Mouse (Mus musculus): ENCODE results near the gene Htra3. TPM values are rescaled to one million over a fixed set of nuclear protein-coding genes. Genes with fewer than 3 reads are reported as not detected.

Gene Htra3
- polyA plus RNA-seq, 1 experiment from 2014 or later: 11.3 TPM

DNA sequence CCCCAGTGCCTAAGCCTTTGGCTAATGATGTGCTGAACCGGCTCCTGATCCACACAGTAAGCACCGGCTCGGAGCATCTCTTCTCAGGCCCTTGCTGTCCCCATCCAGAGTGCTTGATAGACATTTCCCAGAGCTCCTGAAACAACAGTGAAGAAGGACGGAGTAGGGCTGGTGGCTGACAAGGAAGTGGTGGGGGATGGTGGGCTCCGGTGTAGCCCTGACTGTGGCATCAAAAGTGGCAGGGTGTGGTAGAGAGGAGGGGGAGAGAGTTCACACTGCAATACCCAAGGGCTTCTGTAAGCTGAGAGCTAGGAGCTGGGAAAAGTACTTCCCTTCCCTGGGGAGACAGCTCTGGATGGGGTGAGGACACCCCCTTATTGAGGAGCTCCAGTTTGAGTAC lies 47.8 kb downstream of the Htra3 start:
- Histone ChIP-seq H3K4me2 (ENCODE audit: low read length) (no peak overlapping the region), H3K9me3 (ENCODE audit: control insufficient read depth, low read length) (no peaks in the 10 kb centered on the region), H3K4me3 (replicated peaks; ENCODE audit: low read length) (no peak overlapping the region), H3K27me3 (replicated peaks; ENCODE audit: control insufficient read depth, insufficient read depth, low read length) (no peaks in the 10 kb centered on the region), H3K9ac (replicated peaks; ENCODE audit: low read depth, low read length) (no peak overlapping the region), H3K27ac (ENCODE audit: low read length) (no peak overlapping the region), H3K36me3 (ENCODE audit: control insufficient read depth, insufficient read depth) (no peaks in the 10 kb centered on the region), H3K4me1 (replicated peaks; ENCODE audit: control insufficient read depth, insufficient read depth, low read length) (0 out of 2 replicates have a peak, but pooled peaks cover 3% of the 10 kb centered on the region)
- no peak for ATAC-seq
- 82% methylated on average over 5 of the region's 5 CpGs for WGBS

DNA sequence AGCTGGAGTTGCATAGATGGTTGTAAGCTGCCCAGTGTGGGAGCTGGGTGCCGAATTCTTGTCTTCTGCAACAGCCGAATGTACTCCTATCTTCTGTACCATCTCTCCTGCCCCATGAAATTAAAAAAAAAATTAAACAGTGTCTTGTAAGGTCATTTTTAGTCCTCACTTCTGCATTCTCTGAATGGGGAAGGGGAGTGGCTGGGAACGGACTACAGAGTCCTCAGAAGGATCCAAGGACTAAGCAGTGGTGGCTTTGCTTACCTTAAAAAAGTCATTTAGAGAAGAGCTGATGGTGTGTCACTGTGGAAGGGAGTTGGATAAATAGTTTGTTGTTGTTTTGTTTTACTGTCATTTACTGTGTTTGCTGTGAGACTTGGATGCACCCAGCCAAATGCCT lies 48.4 kb downstream of the Htra3 start:
- Histone ChIP-seq H3K9me3 (ENCODE audit: control insufficient read depth, low read length) (no peaks in the 10 kb centered on the region), H3K9ac (replicated peaks; ENCODE audit: low read depth, low read length) (no peak overlapping the region), H3K4me1 (replicated peaks; ENCODE audit: control insufficient read depth, insufficient read depth, low read length) (0 out of 2 replicates have a peak, but pooled peaks cover 3% of the 10 kb centered on the region), H3K4me2 (ENCODE audit: low read length) (no peak overlapping the region), H3K27ac (ENCODE audit: low read length) (no peak overlapping the region), H3K36me3 (ENCODE audit: control insufficient read depth, insufficient read depth) (no peaks in the 10 kb centered on the region), H3K27me3 (replicated peaks; ENCODE audit: control insufficient read depth, insufficient read depth, low read length) (no peaks in the 10 kb centered on the region), H3K4me3 (replicated peaks; ENCODE audit: low read length) (no peak overlapping the region)
- 91% methylated on average over 3 of the region's 3 CpGs for WGBS
- no peak for ATAC-seq

DNA sequence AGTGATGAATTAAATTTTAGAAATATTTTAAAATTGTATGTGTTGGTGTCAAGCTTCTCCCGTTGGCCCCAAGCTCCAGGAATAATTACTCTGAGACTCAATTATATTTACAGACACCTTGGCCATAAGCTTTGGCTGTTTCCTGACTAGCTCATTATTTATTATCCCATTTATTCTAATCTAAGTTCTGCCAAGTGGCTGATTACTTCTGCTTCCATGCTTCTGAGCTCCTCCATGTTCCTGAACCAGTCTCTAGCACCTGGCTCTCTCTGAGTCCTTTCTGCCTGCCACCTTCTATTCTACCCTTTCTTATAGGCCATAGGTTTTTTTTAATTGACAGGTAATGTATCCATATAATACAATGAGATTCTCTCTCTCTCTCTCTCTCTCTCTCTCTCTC lies 48.9 kb downstream of the Htra3 start:
- Histone ChIP-seq H3K4me3 (replicated peaks; ENCODE audit: low read length) (no peak overlapping the region), H3K27me3 (replicated peaks; ENCODE audit: control insufficient read depth, insufficient read depth, low read length) (no peaks in the 10 kb centered on the region), H3K9me3 (ENCODE audit: control insufficient read depth, low read length) (no peaks in the 10 kb centered on the region), H3K4me2 (ENCODE audit: low read length) (no peak overlapping the region), H3K27ac (ENCODE audit: low read length) (no peak overlapping the region), H3K36me3 (ENCODE audit: control insufficient read depth, insufficient read depth) (no peaks in the 10 kb centered on the region), H3K4me1 (replicated peaks; ENCODE audit: control insufficient read depth, insufficient read depth, low read length) (0 out of 2 replicates have a peak, but pooled peaks cover 3% of the 10 kb centered on the region), H3K9ac (replicated peaks; ENCODE audit: low read depth, low read length) (no peak overlapping the region)
- 58% methylated on average over 1 of the region's 1 CpGs for WGBS
- ATAC-seq: no peak

DNA sequence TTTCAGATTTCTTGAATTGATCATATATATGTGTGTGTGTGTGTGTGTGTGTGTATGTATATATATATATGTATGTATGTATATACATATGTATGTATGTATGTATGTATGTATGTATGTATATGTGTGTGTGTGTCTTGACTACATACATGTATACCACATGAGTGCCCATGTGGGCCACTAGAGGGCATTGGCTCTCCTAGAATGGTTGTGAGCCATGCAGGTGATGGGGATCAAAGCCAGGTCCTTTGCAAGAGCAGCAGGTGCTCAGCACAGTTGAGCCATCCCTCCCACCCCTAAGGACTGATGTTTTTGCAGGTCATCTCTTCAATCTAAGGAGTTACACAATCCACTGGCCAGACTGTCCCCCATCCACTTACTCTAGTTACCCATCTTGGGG lies 50.2 kb downstream of the Htra3 start:
- no peaks in the 10 kb centered on the region for H3K27me3 ChIP-seq (replicated peaks; ENCODE audit: control insufficient read depth, insufficient read depth, low read length)
- no peaks in the 10 kb centered on the region for H3K36me3 ChIP-seq (ENCODE audit: control insufficient read depth, insufficient read depth)
- no peak overlapping the region for H3K4me3 ChIP-seq (replicated peaks; ENCODE audit: low read length)
- H3K4me1 ChIP-seq (replicated peaks; ENCODE audit: control insufficient read depth, insufficient read depth, low read length): 0 out of 2 replicates have a peak, but pooled peaks cover 3% of the 10 kb centered on the region
- no peak for ATAC-seq
- H3K27ac ChIP-seq (ENCODE audit: low read length): no peak overlapping the region
- H3K4me2 ChIP-seq (ENCODE audit: low read length): no peak overlapping the region
- H3K9ac ChIP-seq (replicated peaks; ENCODE audit: low read depth, low read length): no peak overlapping the region
- H3K9me3 ChIP-seq (ENCODE audit: control insufficient read depth, low read length): no peaks in the 10 kb centered on the region

DNA sequence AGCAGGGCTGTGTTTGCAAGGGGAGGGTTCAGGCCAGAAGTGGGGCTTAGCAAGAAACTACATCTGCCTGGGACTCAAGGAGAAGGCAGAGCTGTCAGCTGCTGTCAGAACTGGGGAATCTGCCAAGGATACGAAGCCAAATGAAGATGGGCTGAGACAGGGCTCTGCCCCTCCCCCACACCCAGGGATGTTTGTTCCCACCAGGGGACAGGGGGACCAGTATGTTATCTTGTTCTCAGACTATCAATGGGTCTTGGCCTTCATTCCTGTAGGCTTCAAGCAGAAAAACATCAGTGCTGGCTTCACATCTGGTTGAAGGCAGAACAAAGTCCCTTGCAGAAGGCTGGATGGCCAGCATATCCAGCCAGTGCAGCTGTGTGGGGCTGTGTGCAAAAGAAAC lies 50.9 kb downstream of the Htra3 start:
- no peak overlapping the region for H3K9ac ChIP-seq (replicated peaks; ENCODE audit: low read depth, low read length)
- no peak overlapping the region for H3K4me3 ChIP-seq (replicated peaks; ENCODE audit: low read length)
- H3K36me3 ChIP-seq (ENCODE audit: control insufficient read depth, insufficient read depth): no peaks in the 10 kb centered on the region
- no peaks in the 10 kb centered on the region for H3K27me3 ChIP-seq (replicated peaks; ENCODE audit: control insufficient read depth, insufficient read depth, low read length)
- 35% methylated on average over 1 of the region's 1 CpGs for WGBS
- H3K4me2 ChIP-seq (ENCODE audit: low read length): no peak overlapping the region
- H3K9me3 ChIP-seq (ENCODE audit: control insufficient read depth, low read length): no peaks in the 10 kb centered on the region
- H3K4me1 ChIP-seq (replicated peaks; ENCODE audit: control insufficient read depth, insufficient read depth, low read length): 0 out of 2 replicates have a peak, but pooled peaks cover 3% of the 10 kb centered on the region
- no peak for ATAC-seq
- H3K27ac ChIP-seq (ENCODE audit: low read length): no peak overlapping the region

DNA sequence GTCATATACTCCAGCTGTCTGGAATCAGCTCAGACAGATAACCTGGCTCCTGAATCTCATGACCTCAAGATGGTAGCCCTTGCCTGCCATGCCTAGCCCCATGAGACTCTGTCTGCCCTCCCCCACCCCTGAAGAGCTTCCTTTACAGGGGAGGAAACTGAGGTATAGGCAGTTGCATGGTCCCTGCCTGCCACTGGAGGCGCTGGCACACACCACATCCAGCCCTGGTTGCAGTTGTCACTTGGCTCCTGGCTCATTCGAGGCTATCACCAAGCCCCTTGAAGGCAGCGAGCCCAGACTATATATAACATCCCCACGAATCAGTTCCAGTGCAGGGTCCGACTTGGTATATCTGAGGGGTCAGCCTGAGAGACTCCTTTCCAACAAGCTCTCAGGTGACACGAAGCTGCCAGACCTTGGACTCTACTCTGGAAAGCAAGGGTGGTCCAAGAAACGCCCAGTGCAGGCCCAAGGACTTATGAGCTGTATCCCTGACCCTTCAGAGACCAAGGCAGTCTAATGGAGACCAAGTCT lies 52.2 kb downstream of the Htra3 start:
- Histone ChIP-seq H3K27me3 (replicated peaks; ENCODE audit: control insufficient read depth, insufficient read depth, low read length) (no peaks in the 10 kb centered on the region), H3K4me2 (ENCODE audit: low read length) (no peak overlapping the region), H3K4me1 (replicated peaks; ENCODE audit: control insufficient read depth, insufficient read depth, low read length) (0 out of 2 replicates have a peak, but pooled peaks cover 3% of the 10 kb centered on the region), H3K27ac (ENCODE audit: low read length) (no peak overlapping the region), H3K9me3 (ENCODE audit: control insufficient read depth, low read length) (no peaks in the 10 kb centered on the region), H3K4me3 (replicated peaks; ENCODE audit: low read length) (no peak overlapping the region), H3K36me3 (ENCODE audit: control insufficient read depth, insufficient read depth) (no peaks in the 10 kb centered on the region), H3K9ac (replicated peaks; ENCODE audit: low read depth, low read length) (no peak overlapping the region)
- no peak for ATAC-seq
- WGBS: 60% methylated on average over 7 of the region's 7 CpGs

DNA sequence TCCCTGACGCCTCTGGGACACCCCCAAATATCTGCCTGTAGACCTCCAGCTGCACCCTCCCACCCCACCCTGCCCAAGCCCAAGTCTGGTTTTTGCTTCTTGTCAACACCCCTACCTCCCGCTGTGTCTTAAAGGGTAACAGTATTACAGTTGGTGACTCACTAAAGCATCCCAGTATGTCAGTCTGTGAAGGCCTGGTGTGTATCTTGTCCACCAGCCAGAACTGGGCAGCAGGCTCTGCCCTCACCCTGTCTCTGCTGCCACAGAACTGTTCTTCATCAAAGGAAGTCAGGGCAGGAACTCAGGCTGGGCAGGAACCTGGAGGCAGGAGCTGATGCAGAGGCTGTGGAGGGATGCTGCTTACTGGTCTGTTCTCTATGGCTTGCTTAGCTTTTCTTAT lies 53.2 kb downstream of the Htra3 start:
- H3K27ac ChIP-seq (ENCODE audit: low read length): no peak overlapping the region
- H3K4me1 ChIP-seq (replicated peaks; ENCODE audit: control insufficient read depth, insufficient read depth, low read length): 0 out of 2 replicates have a peak, but pooled peaks cover 3% of the 10 kb centered on the region
- no peak overlapping the region for H3K4me3 ChIP-seq (replicated peaks; ENCODE audit: low read length)
- no peaks in the 10 kb centered on the region for H3K36me3 ChIP-seq (ENCODE audit: control insufficient read depth, insufficient read depth)
- no peak overlapping the region for H3K9ac ChIP-seq (replicated peaks; ENCODE audit: low read depth, low read length)
- ATAC-seq: no peak
- 93% methylated on average over 2 of the region's 2 CpGs for WGBS
- H3K27me3 ChIP-seq (replicated peaks; ENCODE audit: control insufficient read depth, insufficient read depth, low read length): no peaks in the 10 kb centered on the region
- H3K4me2 ChIP-seq (ENCODE audit: low read length): no peak overlapping the region
- no peaks in the 10 kb centered on the region for H3K9me3 ChIP-seq (ENCODE audit: control insufficient read depth, low read length)

DNA sequence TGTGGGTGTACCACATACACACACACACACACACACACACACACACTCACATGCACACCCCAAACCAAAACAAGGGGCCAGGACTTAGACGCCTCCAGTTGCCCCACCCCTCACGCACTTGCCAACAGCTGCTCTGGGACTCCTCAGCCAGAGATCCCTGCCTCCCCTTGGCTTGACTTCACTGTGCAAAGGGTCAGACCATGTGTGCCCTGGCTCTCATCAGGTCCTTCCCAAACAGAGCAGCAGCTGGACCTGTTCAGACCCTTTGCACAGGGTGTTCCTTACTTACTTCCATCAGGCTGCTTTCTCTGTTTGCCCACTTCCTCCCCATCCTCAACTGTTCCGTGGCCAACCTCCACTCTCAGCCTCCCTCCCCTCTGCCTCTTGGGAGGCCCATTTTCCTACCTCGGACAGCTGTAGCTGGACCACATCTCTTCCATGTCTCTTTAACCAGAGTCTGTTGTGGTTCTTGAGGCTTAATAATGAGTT lies 54.8 kb downstream of the Htra3 start:
- Histone ChIP-seq H3K27ac (ENCODE audit: low read length) (no peak overlapping the region), H3K4me1 (replicated peaks; ENCODE audit: control insufficient read depth, insufficient read depth, low read length) (0 out of 2 replicates have a peak, but pooled peaks cover 3% of the 10 kb centered on the region), H3K9ac (replicated peaks; ENCODE audit: low read depth, low read length) (no peak overlapping the region), H3K9me3 (ENCODE audit: control insufficient read depth, low read length) (no peaks in the 10 kb centered on the region), H3K4me3 (replicated peaks; ENCODE audit: low read length) (no peak overlapping the region), H3K36me3 (ENCODE audit: control insufficient read depth, insufficient read depth) (no peaks in the 10 kb centered on the region), H3K4me2 (ENCODE audit: low read length) (no peak overlapping the region), H3K27me3 (replicated peaks; ENCODE audit: control insufficient read depth, insufficient read depth, low read length) (no peaks in the 10 kb centered on the region)
- no peak for ATAC-seq
- WGBS: 74% methylated on average over 4 of the region's 4 CpGs

DNA sequence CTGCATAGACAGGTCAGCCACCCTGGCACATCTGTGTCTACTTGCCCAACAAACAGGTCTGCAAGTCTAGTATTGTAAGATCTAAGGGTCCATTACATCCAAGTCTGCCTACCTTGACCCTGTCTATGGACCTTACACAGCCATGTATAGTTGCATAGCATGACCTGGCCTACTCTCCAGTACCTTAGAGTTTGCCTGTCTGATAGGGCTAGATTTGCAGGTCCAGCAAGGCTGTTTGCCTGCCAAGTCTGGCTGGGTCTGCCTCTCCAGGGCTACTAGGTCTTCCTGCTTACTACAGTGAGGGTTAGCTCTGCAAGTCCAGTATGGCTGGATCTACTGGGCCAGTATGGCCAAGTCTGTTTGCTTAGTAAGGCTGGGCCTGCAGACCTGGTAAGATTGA lies 55.8 kb downstream of the Htra3 start:
- no peak overlapping the region for H3K4me2 ChIP-seq (ENCODE audit: low read length)
- H3K36me3 ChIP-seq (ENCODE audit: control insufficient read depth, insufficient read depth): no peaks in the 10 kb centered on the region
- no peak overlapping the region for H3K27ac ChIP-seq (ENCODE audit: low read length)
- no peaks in the 10 kb centered on the region for H3K27me3 ChIP-seq (replicated peaks; ENCODE audit: control insufficient read depth, insufficient read depth, low read length)
- no peak overlapping the region for H3K4me3 ChIP-seq (replicated peaks; ENCODE audit: low read length)
- 0 out of 2 replicates have a peak, but pooled peaks cover 3% of the 10 kb centered on the region for H3K4me1 ChIP-seq (replicated peaks; ENCODE audit: control insufficient read depth, insufficient read depth, low read length)
- H3K9ac ChIP-seq (replicated peaks; ENCODE audit: low read depth, low read length): no peak overlapping the region
- no peak for ATAC-seq
- H3K9me3 ChIP-seq (ENCODE audit: control insufficient read depth, low read length): no peaks in the 10 kb centered on the region

DNA sequence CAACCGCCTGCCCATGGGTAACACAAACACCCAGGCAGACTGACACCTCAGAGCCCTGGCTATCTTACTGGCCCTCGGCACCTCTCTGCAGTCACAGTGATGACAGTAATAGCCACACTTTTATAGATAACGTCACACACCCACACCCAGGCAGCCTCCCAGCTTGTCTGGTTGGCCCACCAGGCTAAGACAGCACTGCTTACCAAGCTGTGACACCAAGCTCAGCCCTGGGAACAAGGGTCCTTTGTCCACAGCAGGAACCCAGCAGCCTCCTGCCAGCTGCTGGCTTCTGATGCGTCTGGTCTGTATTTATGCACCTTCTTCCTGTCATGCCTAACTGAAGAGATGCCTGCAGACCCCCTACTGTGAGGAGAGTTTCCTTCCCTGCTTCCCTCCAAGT lies 58.5 kb downstream of the Htra3 start:
- Histone ChIP-seq H3K27ac (ENCODE audit: low read length) (no peak overlapping the region), H3K4me1 (replicated peaks; ENCODE audit: control insufficient read depth, insufficient read depth, low read length) (no peaks in the 10 kb centered on the region), H3K4me2 (ENCODE audit: low read length) (no peak overlapping the region), H3K9me3 (ENCODE audit: control insufficient read depth, low read length) (no peaks in the 10 kb centered on the region), H3K27me3 (replicated peaks; ENCODE audit: control insufficient read depth, insufficient read depth, low read length) (no peaks in the 10 kb centered on the region), H3K9ac (replicated peaks; ENCODE audit: low read depth, low read length) (no peak overlapping the region), H3K36me3 (ENCODE audit: control insufficient read depth, insufficient read depth) (no peaks in the 10 kb centered on the region), H3K4me3 (replicated peaks; ENCODE audit: low read length) (no peak overlapping the region)
- 51% methylated on average over 4 of the region's 4 CpGs for WGBS
- ATAC-seq: no peak

All from forebrain, embryonic 16.5 days (tissue).